Mouse (Mus musculus): Measurements from ENCODE around the gene Ptprm.

Ptprm gene

DNA sequence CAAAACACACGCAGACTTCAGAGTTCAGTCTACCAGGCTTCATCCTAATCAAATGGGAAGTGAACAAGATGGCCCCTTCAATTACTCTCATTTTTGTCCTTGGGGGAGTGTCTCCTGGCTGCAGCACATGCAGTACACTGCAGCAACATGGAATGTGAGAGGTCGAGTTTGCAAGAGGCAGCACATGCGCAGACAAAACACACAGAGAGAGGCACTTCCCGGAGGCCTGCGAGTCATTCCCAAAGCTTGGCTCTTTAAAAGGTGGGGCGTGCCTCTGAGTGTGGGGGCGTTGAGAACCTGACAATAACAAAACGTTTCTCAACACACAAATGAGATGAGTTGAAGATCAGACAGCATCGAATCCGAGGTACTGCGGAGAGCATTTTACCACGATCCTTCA, 215.3 kb downstream of the Ptprm start:
- in situ Hi-C loops (cut with MseI, MboI), result no loop called here

GRCm38 (mm10) chr17:67136876-67137275, 217.4 kb downstream of the Ptprm start:
- in situ Hi-C loops (cut with MseI, MboI), result no loop called here

- in situ Hi-C loops (cut with MseI, MboI), result no loop called here
Observed at GRCm38 (mm10) chr17:67136421-67136820, 217.8 kb downstream of the Ptprm start.

GRCm38 (mm10) chr17:67134235-67134634, 220.0 kb downstream of the Ptprm start:
- in situ Hi-C loops (cut with MseI, MboI), result no loop called here

- in situ Hi-C loops (cut with MseI, MboI), result no loop called here
Observed at GRCm38 (mm10) chr17:67133440-67134103, 220.7 kb downstream of the Ptprm start.

GRCm38 (mm10) chr17:67133026-67133425, 221.2 kb downstream of the Ptprm start:
- in situ Hi-C loops (cut with MseI, MboI), result no loop called here

DNA sequence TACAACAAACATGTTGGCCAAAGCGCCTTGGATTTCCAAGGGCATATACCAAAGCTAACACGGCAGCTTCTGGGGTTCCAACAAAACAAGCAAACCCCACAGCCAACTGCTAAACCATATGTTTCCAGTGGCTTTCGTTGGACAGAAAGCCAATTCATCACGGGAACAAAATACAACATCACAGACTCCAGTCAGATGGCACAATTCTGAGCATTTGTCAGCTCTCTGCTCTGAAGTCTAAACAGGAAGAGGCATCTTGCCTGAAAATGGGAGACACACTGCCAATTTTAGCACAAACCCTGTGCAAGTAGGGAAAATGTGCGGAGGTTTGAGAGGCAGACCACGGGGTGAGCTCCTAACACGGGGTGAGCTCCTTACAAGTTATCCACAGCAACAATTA, 226.7 kb downstream of the Ptprm start:
- in situ Hi-C loops (cut with MseI, MboI), result no loop called here

DNA sequence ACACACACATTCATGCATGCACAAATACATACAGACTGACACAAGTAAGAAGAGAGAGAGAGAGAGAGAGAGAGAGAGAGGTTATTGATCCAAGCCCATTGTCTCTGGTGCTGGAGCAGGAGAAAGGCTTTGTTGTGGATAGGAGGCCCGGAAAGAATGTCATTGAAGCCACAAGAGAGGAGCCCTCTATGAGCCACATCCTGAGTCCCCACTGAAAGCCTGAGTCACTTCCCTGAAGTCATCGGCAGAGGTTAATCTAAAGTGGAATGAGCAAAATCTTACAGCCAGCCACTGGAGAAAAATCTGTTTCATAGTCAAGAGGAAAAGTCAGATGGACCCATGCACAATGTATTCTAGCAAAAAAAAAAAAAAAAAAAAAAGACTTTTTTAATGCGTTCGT, 228.7 kb downstream of the Ptprm start:
- in situ Hi-C loops (cut with MseI, MboI), result no loop called here

- in situ Hi-C loops (cut with MseI, MboI), result no loop called here
Observed at GRCm38 (mm10) chr17:67124294-67124693, 230.0 kb downstream of the Ptprm start.

GRCm38 (mm10) chr17:67123722-67124121, 230.5 kb downstream of the Ptprm start:
- in situ Hi-C loops (cut with MseI, MboI), result no loop called here

- in situ Hi-C loops (cut with MseI, MboI), result no loop called here
Observed at GRCm38 (mm10) chr17:67120863-67121262, 233.4 kb downstream of the Ptprm start.

- in situ Hi-C loops (cut with MseI, MboI), result no loop called here
Observed at GRCm38 (mm10) chr17:67118676-67119340, 235.4 kb downstream of the Ptprm start.

DNA sequence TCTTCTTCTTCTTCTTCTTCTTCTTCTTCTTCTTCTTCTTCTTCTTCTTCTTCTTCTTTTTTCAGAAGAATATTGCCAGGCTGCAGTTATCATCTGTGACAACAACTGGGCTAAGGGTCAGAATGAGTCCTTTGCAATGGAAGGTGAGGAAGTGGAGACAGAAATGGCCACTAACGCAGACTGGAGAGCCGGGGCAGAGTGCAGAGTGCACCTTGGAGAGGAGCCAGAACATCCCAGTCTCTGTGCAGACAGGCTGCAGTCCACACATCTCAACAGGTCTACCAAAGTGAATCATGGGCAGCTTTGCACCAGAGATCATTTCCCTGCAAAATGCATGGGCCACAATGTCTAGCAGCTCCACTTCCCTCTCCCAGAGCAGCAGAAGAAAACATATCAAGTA, 239.4 kb downstream of the Ptprm start:
- in situ Hi-C loops (cut with MseI, MboI), result no loop called here

- in situ Hi-C loops (cut with MseI, MboI), result no loop called here
Observed at GRCm38 (mm10) chr17:67112679-67113078, 241.6 kb downstream of the Ptprm start.

GRCm38 (mm10) chr17:67106176-67106575, 248.1 kb downstream of the Ptprm start:
- in situ Hi-C loops (cut with MseI, MboI), result no loop called here

DNA sequence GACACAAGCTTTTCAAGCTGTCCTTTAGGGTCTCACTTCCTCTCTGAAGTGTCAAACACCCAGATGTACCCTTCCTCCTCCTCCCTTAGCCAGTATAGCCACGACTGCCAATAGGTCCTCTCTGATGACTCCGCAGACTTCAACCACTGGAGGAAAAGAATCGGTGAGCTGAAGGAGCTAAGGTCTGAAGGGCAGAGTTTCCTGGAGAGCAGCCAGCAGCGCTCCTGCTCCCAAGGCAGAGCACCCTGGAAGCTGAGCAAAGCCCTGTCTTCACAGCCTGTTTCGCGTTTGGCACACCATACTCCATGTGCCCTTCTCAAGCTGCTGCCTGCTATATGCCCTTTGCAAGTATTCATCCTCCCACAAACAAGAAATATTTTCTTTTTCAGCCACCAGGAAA, 252.2 kb downstream of the Ptprm start:
- in situ Hi-C loops (cut with MseI, MboI), result no loop called here

DNA sequence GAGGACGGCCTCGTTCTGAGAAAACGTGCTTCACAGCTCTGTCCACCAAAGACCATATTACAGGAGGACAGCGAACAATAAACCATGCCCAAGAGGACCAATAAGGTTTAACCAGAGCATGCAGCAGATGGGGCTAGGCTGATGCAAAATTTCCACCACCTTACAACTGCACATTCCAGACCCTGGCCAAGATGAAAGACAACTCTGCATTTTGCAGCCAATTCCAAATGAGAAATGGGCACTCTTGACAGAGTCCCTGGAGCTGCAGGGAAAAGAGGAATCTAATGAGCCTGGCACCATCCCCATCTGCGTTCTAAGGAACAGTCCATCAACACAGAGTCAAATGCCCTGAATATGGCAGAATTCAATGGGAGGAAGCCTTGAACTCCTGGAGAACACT, 263.3 kb downstream of the Ptprm start:
- in situ Hi-C loops (cut with MseI, MboI), result no loop called here

- in situ Hi-C loops (cut with MseI, MboI), result no loop called here
Observed at GRCm38 (mm10) chr17:67090153-67090552, 264.1 kb downstream of the Ptprm start.

- in situ Hi-C loops (cut with MseI, MboI), result no loop called here
Observed at GRCm38 (mm10) chr17:67089611-67090010, 264.6 kb downstream of the Ptprm start.

DNA sequence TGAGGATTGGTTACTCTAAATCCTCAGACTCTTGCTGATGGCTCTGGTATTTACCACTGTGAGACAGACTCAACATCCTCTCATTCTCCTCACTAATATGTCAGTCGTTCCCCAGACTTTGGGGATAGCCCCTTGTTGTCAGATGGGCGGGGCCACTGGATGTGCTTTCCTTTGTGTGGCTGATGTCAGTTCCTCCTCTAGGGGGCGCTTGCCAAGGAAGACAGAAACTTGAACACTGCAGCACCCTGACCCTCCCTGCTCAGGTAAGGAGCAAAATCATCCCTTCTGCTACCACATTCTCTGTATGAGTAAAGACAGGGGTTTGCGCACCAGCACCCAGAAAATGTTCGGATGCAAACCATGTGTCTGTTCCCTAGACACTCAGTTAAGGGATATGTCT, 266.7 kb downstream of the Ptprm start:
- in situ Hi-C loops (cut with MseI, MboI), result no loop called here

- in situ Hi-C loops (cut with MseI, MboI), result no loop called here
Observed at GRCm38 (mm10) chr17:67086811-67087210, 267.4 kb downstream of the Ptprm start.

- in situ Hi-C loops (cut with MseI, MboI), result no loop called here
Observed at GRCm38 (mm10) chr17:67084501-67084900, 269.8 kb downstream of the Ptprm start.

DNA sequence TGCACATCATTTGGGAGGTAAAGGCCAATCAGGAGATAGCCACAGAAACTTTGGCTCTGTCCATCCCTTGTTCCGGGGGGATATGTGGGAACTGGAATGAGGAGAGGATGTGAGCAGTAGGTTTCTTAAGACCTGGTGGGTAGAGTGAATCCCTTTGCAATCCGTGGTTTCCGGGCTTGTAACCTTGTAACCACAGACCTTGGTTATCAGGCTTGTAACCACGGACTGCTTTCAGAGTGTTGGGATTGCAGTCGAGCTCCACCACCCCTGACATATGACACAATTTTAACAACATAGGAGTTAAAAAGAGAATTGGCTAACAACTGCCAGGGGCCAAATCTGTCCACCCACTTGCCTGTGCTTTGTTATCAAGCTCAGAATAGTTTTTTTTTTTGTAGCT, 270.2 kb downstream of the Ptprm start:
- in situ Hi-C loops (cut with MseI, MboI), result no loop called here

- in situ Hi-C loops (cut with MseI, MboI), result no loop called here
Observed at GRCm38 (mm10) chr17:67079570-67079969, 274.7 kb downstream of the Ptprm start.
